Mouse (Mus musculus): ENCODE measurements at regions not wholly inside any gene's neighbourhood (a gene's known extent, or its start where the extent isn't known, plus 50 kb on each side); places are given as distances from the start of the nearest gene placed in this dataset.

- DNase-seq, result no peak
Observed at GRCm38 (mm10) chr4:107736866-107737265, 52.8 kb upstream of the Dmrtb1 start.

DNA sequence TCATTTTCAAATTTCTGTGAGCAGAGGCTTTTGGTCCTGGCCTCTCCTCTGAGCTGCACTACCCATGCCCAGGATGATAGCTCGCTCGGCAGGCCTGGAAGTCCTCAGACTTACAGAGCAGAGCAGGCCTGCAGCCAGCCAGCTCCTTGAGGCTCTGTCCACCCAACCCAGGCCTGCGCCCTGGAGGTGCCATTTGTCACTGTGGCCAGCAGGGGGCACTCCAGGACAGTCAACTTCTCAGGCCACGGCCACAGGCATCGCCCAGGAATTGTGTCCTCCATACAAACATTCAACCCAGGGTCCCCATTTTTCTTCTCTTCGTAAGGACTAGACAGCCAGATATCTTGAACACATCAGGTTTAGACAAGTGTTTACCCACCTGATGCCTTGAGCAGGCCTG, 53.9 kb upstream of the Dmrtb1 start:
- peak; percentile 92 for DNase-seq

GRCm38 (mm10) chr4:107738776-107739175, 54.7 kb upstream of the Dmrtb1 start:
- DNase-seq, result no peak

GRCm38 (mm10) chr4:107739789-107740405, 55.9 kb upstream of the Dmrtb1 start:
- DNase-seq, result no peak

DNA sequence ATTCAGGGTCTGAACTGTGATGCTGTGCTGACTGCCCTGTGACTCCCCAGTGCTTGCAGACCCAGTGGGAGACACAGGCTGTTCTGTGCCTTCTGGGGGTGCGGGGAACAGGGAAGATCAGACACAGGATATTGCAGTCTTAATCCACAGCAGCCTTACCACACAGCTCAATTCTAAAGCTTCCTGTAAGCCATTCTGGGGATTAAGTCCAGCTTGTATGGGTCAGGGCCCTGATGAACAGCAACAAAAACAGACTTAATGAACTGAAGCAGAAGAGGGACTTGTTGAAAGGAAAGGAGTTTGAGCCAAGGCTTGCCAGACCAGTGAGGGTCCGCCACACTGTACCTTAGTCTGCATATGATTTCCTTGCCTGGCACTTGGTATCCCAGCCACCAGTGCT, 58.4 kb upstream of the Lrp8 start:
- DNase-seq, result no peak

GRCm38 (mm10) chr4:107746366-107746765, 55.7 kb upstream of the Lrp8 start:
- no peak for DNase-seq

DNA sequence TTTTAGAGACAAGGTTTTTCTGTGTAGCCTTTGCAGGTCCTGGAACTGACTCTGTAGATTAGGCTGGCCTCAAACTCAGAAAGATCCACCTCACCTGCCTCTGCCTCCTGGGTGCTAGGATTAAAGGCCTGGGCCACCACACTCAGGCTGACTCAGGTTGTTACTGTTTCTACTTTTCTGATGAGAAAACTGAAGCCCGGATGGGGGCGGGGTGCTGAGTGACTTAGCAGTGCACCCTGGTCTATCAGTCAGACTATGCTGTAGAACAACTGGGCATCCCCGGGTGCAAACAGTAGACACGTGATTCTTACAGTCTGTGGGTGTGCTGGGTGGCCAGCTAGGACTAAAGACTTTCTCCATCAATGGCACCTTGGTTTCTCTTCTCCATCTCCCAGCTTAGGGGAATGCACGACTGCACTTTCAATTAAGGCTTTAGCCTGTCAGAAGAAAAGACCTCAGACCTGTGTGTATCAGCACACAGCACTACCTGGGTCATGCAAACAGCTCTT, 55.1 kb upstream of the Lrp8 start:
- no peak for DNase-seq

DNA sequence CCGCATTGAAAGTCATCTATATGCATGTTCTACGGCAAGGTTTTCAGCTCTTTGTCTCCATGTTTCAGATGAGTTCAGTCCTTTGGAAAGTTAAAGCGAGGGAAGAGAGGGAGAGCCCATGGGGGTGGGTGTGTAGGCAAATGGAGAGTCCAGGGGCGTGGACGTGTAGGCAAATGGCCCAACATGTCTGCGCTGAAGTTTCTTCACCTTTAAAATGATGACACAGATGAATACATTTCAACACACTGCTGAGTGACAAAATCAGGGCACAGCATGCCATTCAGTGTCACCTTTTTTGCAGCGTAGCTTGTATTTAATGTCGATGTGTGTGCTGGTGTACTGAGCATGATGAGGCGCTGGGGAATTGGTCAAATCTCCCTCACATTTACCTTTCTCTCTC, 54.6 kb upstream of the Lrp8 start:
- DNase-seq, result no peak

- DNase-seq, result no peak
Observed at GRCm38 (mm10) chr4:107747907-107748628, 54.0 kb upstream of the Lrp8 start.

DNA sequence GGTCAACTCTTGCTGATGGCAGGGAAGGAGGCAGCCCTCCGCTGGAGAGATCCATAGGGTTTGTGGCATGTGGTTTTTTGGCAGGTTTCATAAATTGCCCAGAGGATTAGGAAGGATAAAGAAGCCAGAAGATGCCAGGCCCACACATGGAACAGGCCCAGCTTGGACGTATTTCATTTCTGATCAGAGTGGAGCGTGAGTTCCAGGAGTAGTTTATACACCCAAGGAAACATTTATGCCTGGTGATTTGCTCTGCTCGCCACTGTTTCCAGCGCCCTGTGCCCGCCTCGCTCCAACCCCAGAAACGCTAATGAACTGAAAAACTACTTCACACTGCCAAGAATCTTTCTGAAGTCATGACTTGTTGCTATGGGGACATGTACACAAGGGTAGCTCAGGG, 53.0 kb upstream of the Lrp8 start:
- DNase-seq, result no peak

GRCm38 (mm10) chr4:107750017-107750416, 52.0 kb upstream of the Lrp8 start:
- DNase-seq, result no peak
